Comparison of ENCODE assay signal across 24 mouse cellular contexts in the genomic region with DNA sequence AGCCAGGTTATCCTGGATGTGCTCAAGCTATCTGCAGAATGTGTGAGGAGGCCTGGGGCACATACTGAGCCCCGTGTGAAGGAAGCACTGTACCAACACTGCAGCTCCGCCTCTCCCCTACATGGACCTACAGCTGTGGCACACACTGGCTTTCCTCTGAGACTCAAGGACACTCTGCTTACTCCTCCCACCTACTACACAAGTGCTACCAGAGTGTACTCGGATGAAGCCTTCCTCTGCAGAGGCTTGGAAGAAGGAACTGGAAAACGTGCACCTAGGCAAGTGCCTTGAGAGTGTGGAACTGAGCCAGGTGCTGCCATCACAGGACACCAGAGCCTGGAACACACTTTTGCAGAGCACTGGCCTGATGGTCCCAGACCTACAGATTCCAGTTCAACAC. TPM values are rescaled to one million over a fixed set of nuclear protein-coding genes. Genes with fewer than 3 reads are reported as not detected.
DNase-seq lines count a peak whose midpoint lies in the region; ATAC-seq and TF ChIP-seq lines count a peak whose summit lies in the region.
"Had no signal": no experiment of that assay in that cellular context is flagged by ENCODE, and none has a peak within 500 bp of the region (broad histone marks: within the 10 kb centered on the region; RNA-seq: fewer than 3 reads in every experiment).

No protein-coding gene starts in this region.

- H3K4me3 ChIP-seq in intestine, embryonic 15.5 days (replicated peaks), result no peak overlapping the region
- no peak overlapping the region for H3K4me3 ChIP-seq in intestine, postnatal 0 days (ENCODE audit: low read depth, low read length)
- H3K4me3 ChIP-seq in lung, embryonic 14.5 days (ENCODE audit: low read depth, low read length), result no peak overlapping the region
- H3K4me3 ChIP-seq in midbrain, embryonic 10.5 days, result no peak overlapping the region
- H3K4me3 ChIP-seq: embryonic facial prominence, embryonic 13.5 days; forebrain, embryonic 13.5 days; kidney, embryonic 15.5 days; left cerebral cortex, adult 2 months; limb, embryonic 15.5 days; midbrain, embryonic 12.5 days; neural tube, embryonic 15.5 days had no signal

- WGBS in intestine, embryonic 15.5 days, result 54% methylated on average over 4 of the region's 4 CpGs
- 44% methylated on average over 4 of the region's 4 CpGs for WGBS in intestine, postnatal 0 days
- 49% methylated on average over 4 of the region's 4 CpGs for WGBS in lung, embryonic 14.5 days
- WGBS in midbrain, embryonic 10.5 days, result 75% methylated on average over 4 of the region's 4 CpGs

- H3K27ac ChIP-seq in intestine, embryonic 15.5 days, result no peak overlapping the region
- H3K27ac ChIP-seq in intestine, postnatal 0 days (ENCODE audit: low read depth, low read length), result no peak overlapping the region
- H3K27ac ChIP-seq in lung, embryonic 14.5 days (ENCODE audit: low read depth), result no peak overlapping the region
- H3K27ac ChIP-seq in midbrain, embryonic 10.5 days (replicated peaks), result no peak overlapping the region
- H3K27ac ChIP-seq: embryonic facial prominence, embryonic 13.5 days; forebrain, embryonic 13.5 days; hindbrain, embryonic 14.5 days; kidney, embryonic 15.5 days; left cerebral cortex, adult 2 months; limb, embryonic 15.5 days; liver, embryonic 14.5 days; midbrain, embryonic 12.5 days; neural tube, embryonic 15.5 days had no signal

- intact Hi-C loops in heart, postnatal 14 days (cut with DNase I), result no loop called here

- H3K4me2 ChIP-seq in intestine, embryonic 15.5 days (replicated peaks), result no peak overlapping the region
- no peak overlapping the region for H3K4me2 ChIP-seq in intestine, postnatal 0 days (replicated peaks; ENCODE audit: low read depth)
- no peak overlapping the region for H3K4me2 ChIP-seq in lung, embryonic 14.5 days
- H3K4me2 ChIP-seq: embryonic facial prominence, embryonic 13.5 days; forebrain, embryonic 13.5 days; hindbrain, embryonic 14.5 days; kidney, embryonic 15.5 days; limb, embryonic 15.5 days; midbrain, embryonic 12.5 days; neural tube, embryonic 15.5 days had no signal

- no peaks in the 10 kb centered on the region for H3K4me1 ChIP-seq in intestine, embryonic 15.5 days (replicated peaks)
- H3K4me1 ChIP-seq in intestine, postnatal 0 days (replicated peaks; ENCODE audit: control insufficient read depth, insufficient read depth, low read length), result no peaks in the 10 kb centered on the region
- H3K4me1 ChIP-seq in lung, embryonic 14.5 days (ENCODE audit: insufficient read depth), result no peaks in the 10 kb centered on the region
- H3K4me1 ChIP-seq in midbrain, embryonic 10.5 days, result no peaks in the 10 kb centered on the region
- H3K4me1 ChIP-seq: forebrain, embryonic 13.5 days; kidney, embryonic 15.5 days; midbrain, embryonic 12.5 days; neural tube, embryonic 15.5 days had no signal

- peak; percentile 70 for ATAC-seq in intestine, embryonic 15.5 days
- ATAC-seq in intestine, postnatal 0 days, result no peak
- peak; percentile 44; the same call in 1 of the 2 replicates for ATAC-seq in lung, embryonic 14.5 days (ENCODE audit: insufficient read depth)
- ATAC-seq: forebrain, embryonic 13.5 days had no signal

- no peak overlapping the region for H3K9ac ChIP-seq in intestine, embryonic 15.5 days
- H3K9ac ChIP-seq in intestine, postnatal 0 days (ENCODE audit: low read depth, low read length), result no peak overlapping the region
- no peak overlapping the region for H3K9ac ChIP-seq in lung, embryonic 14.5 days
- H3K9ac ChIP-seq: embryonic facial prominence, embryonic 13.5 days; forebrain, embryonic 13.5 days; hindbrain, embryonic 14.5 days; kidney, embryonic 15.5 days; limb, embryonic 15.5 days; liver, embryonic 14.5 days; midbrain, embryonic 12.5 days; neural tube, embryonic 15.5 days had no signal

- no peaks in the 10 kb centered on the region for H3K9me3 ChIP-seq in intestine, embryonic 15.5 days
- H3K9me3 ChIP-seq in intestine, postnatal 0 days (ENCODE audit: control insufficient read depth), result no peaks in the 10 kb centered on the region
- H3K9me3 ChIP-seq in lung, embryonic 14.5 days (ENCODE audit: low read depth, low read length), result no peaks in the 10 kb centered on the region
- no peaks in the 10 kb centered on the region for H3K9me3 ChIP-seq in midbrain, embryonic 10.5 days (replicated peaks)
- H3K9me3 ChIP-seq: embryonic facial prominence, embryonic 13.5 days; forebrain, embryonic 13.5 days; kidney, embryonic 15.5 days; limb, embryonic 15.5 days; midbrain, embryonic 12.5 days; neural tube, embryonic 15.5 days had no signal

- H3K27me3 ChIP-seq in intestine, embryonic 15.5 days (replicated peaks), result no peaks in the 10 kb centered on the region
- no peaks in the 10 kb centered on the region for H3K27me3 ChIP-seq in intestine, postnatal 0 days (replicated peaks; ENCODE audit: control insufficient read depth, insufficient read depth, low read length)
- H3K27me3 ChIP-seq in lung, embryonic 14.5 days (ENCODE audit: insufficient read depth, low read length), result no peaks in the 10 kb centered on the region
- H3K27me3 ChIP-seq in midbrain, embryonic 10.5 days (ENCODE audit: low read depth, poor library complexity, severe bottlenecking), result no peaks in the 10 kb centered on the region
- H3K27me3 ChIP-seq: embryonic facial prominence, embryonic 13.5 days; forebrain, embryonic 13.5 days; kidney, embryonic 15.5 days; limb, embryonic 15.5 days; midbrain, embryonic 12.5 days; neural tube, embryonic 15.5 days had no signal

- H3K36me3 ChIP-seq in intestine, embryonic 15.5 days, result no peaks in the 10 kb centered on the region
- 0 out of 2 replicates have a peak, but pooled peaks cover under 1% of the 10 kb centered on the region for H3K36me3 ChIP-seq in intestine, postnatal 0 days (ENCODE audit: control insufficient read depth, insufficient read depth)
- 0 out of 2 replicates have a peak, but pooled peaks cover 7% of the 10 kb centered on the region for H3K36me3 ChIP-seq in lung, embryonic 14.5 days (ENCODE audit: insufficient read depth)
- H3K36me3 ChIP-seq in midbrain, embryonic 10.5 days, result peaks cover 12% of the 10 kb centered on the region

- TF ChIP-seq CTCF in intestine, postnatal 0 days (IDR thresholded peaks at IDR 0.05; ENCODE audit: low read depth), result no peak
- TF ChIP-seq CTCF in lung, embryonic 14.5 days (IDR thresholded peaks at IDR 0.05; ENCODE audit: low read depth), result no peak

- peak; percentile 16 for DNase-seq in lung, embryonic 14.5 days
- DNase-seq in lung, postnatal 25 days (ENCODE audit: low spot score), result peak; percentile 83
- no peak for DNase-seq in heart, postnatal 14 days
- no peak for DNase-seq in midbrain, embryonic 10.5 days (ENCODE audit: low spot score)
- no peak for DNase-seq in kidney, postnatal 14 days
- DNase-seq: cerebellum, adult 8-10 months; cerebellum, postnatal 36 days; embryo, embryonic 11 days; heart, postnatal 36 days had no signal

RNA-seq across cellular contexts. Expression of gene Pdia6, which starts 24.2 kb away (rescaled TPM):
- polyA plus RNA-seq in intestine, embryonic 15.5 days (2015; fragmentation: Nextera tagmentation; extraction: Ambion mirVana), result 635 TPM in 2 replicates
- 171 and 184 TPM in 2 replicates for polyA plus RNA-seq in intestine, postnatal 0 days (2015; fragmentation: Nextera tagmentation; extraction: Ambion mirVana)
- polyA plus RNA-seq in lung, embryonic 14.5 days (2014; fragmentation: Nextera tagmentation; extraction: Ambion mirVana), result 676 and 706 TPM in 2 replicates
- 100 to 1,000 TPM in 1 of 2 experiments, 10 to 100 TPM in 1; 76.7 to 102 TPM for total RNA-seq in heart, postnatal 14 days (2021)
- polyA plus RNA-seq in midbrain, embryonic 10.5 days (2016; fragmentation: Nextera tagmentation; extraction: Ambion mirVana), result 591 and 645 TPM in 2 replicates

RNA-seq across cellular contexts. Expression of gene Atp6v1c2, which starts 38.6 kb away (rescaled TPM):
- 0.11 TPM in 1 of 2 replicates, not detected in the other for polyA plus RNA-seq in intestine, embryonic 15.5 days (2015; fragmentation: Nextera tagmentation; extraction: Ambion mirVana)
- not detected in 2 replicates for polyA plus RNA-seq in intestine, postnatal 0 days (2015; fragmentation: Nextera tagmentation; extraction: Ambion mirVana)
- polyA plus RNA-seq in lung, embryonic 14.5 days (2014; fragmentation: Nextera tagmentation; extraction: Ambion mirVana), result 0.97 and 1.0 TPM in 2 replicates
- total RNA-seq in heart, postnatal 14 days (2021), result under 1 TPM in 1 of 2 experiments, not detected in 1; 0.36 TPM
- 0.21 and 0.46 TPM in 2 replicates for polyA plus RNA-seq in midbrain, embryonic 10.5 days (2016; fragmentation: Nextera tagmentation; extraction: Ambion mirVana)
- total RNA-seq: gastrocnemius, adult 18-20 months; heart, postnatal 36 days; megakaryocyte progenitor cell, adult 5-6 weeks; MEL had no signal
- polyA plus RNA-seq: small intestine, adult 2 months had no signal

RNA-seq across cellular contexts. Expression of gene Nol10, which starts 57.7 kb away (rescaled TPM):
- polyA plus RNA-seq in intestine, embryonic 15.5 days (2015; fragmentation: Nextera tagmentation; extraction: Ambion mirVana), result 16.7 and 18.9 TPM in 2 replicates
- 5.2 and 5.3 TPM in 2 replicates for polyA plus RNA-seq in intestine, postnatal 0 days (2015; fragmentation: Nextera tagmentation; extraction: Ambion mirVana)
- 27.0 and 30.0 TPM in 2 replicates for polyA plus RNA-seq in lung, embryonic 14.5 days (2014; fragmentation: Nextera tagmentation; extraction: Ambion mirVana)
- total RNA-seq in heart, postnatal 14 days (2021), result 1 to 10 TPM; 7.1 to 7.4 TPM
- 35.4 and 37.1 TPM in 2 replicates for polyA plus RNA-seq in midbrain, embryonic 10.5 days (2016; fragmentation: Nextera tagmentation; extraction: Ambion mirVana)

Comparison
In these comparisons a context has a peak if more than half of its experiments do, and no peak if none do; other contexts are left out.
1. DNase-seq: peak in lung, embryonic 14.5 days (single experiment) and lung, postnatal 25 days (single experiment); none in heart, postnatal 14 days (0 of 2), midbrain, embryonic 10.5 days (single experiment) and kidney, postnatal 14 days (single experiment).